Mouse (Mus musculus) frontal cortex, postnatal 10 days (tissue): Measurements from ENCODE around the gene Slc22a18.

Experiments
- DNase-seq, 2 experiments: peaks; one replicate each; pipeline ENCODE4 v3.0.0; 2022; ENCODE audit warnings: low spot score in 2 of 2, mixed read lengths in 1 of 2

Slc22a18 gene

DNA sequence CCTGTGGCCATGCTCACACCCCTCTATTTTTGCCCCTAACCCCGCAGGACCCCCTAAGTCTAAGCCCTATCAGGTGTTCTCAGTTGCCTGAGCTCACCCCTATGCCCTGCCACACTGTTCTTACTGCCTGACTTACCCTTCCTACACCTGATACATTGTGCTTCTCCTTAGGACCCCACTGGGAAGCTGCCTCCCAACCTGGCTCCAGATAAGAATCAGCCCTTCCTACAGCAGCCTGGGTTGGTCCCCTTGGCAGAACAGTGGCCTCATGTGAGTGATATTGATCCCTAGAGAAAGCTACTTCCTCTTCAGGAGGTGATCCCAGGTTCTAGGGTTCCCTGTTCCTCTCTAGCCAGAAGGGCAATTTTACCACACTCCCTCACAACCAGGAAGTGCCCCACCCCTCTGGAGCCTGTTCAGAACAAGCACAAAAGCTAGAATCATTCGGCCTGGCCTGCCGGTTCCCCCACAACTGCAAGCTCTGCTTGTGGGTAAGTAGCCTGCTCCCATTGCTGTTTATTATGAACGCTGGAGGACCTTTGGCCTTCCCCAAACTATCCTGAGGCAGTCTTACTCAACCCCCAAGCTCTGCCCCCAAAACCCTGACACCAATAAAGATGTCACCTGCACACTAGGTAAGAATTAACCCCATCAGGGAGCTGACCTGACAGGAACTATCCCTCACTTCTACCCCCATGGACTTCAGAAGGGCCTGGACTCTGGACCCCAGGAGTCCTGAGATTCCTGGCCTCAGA lies at the start of gene Slc22a18:
Gene Slc22a18 (plus strand): TSS at position 390 of the 755 bp plus-strand sequence.
- DNase-seq = no peak

DNA sequence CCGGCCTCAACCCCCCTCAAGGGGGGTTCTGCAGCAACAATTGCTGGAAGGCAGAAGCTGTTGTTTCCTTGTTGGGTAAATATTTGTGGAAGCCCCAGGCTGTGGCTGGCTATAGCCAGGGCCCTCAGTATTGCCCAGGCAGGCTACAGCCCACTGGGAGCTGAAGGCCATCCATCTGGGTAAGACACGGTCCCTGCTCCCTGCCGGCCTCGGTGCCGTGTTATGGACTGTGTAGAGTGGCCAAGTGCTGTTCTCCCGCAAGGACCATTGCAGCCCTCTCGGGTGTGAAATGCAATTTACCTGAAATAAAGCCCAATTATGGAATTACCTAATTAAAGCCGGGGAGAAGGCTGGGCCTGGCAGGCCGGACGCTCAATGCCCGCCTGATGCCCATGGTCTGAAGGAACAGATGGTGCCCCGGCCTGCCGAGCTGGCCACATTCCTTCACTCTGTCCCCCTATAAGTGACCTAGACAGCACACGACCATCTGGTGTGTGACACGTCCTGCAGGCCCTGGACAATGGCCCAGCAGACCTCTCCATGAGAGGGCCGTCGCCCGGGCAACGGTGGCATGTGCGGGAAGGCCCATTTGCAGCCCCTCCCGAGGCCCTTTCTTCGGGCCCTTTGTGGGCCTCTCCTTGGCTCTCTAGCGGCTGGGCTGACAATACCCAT lies 45.3 kb upstream of the Slc22a18 start:
- DNase-seq = no peak

DNA sequence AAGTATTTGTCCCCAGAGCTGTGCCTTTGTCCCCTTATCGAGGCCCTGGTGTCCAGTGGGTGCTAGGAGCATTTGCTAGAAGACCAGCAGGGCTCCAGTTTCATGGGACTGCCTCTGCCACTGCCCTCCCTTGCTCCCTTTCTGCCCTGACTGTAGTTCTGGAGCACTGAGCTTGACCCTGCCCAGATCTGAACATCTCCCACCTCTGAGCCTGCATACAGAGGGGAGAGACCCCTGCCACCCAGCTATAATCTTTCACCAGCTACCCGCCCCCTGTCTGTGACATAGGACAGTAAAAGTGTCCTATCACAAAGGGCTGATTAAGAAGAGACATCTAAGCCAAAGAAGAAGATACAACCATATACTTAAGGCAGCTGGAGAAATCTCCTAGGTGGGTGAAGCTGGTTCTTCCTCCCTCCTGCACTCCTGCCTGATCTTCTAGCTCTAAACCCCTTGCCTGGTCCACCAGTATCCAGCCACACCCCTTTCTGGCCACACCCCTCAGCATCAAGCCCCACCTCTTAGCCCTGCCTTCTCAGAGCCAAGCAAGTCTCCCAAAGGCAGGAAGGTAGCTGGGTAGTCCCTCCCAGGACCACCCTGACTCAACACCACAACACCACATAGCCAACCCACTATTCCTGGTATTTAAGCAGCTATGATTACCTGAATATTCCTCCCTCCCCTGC lies 44.6 kb upstream of the Slc22a18 start:
- DNase-seq = no peak

DNA sequence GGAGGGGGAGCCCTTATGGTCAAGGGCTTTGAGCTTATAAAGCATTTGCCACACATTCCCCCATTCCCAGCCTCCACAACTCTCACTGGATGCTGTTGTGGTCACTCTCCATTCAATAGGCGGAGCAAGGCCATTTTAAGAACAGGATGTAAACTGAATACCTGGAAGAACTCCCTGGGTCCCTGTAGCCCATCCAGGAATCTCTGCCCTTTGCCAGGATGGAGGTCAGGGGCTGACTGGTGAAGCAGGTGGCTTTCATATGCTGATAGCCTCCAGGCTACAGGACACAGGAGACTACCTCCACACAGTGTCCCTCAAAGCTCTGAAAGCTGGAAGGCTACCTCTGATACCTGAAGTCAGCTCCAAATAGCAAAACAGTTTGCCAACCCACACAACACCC lies 40.9 kb upstream of the Slc22a18 start:
- DNase-seq = no peak

DNA sequence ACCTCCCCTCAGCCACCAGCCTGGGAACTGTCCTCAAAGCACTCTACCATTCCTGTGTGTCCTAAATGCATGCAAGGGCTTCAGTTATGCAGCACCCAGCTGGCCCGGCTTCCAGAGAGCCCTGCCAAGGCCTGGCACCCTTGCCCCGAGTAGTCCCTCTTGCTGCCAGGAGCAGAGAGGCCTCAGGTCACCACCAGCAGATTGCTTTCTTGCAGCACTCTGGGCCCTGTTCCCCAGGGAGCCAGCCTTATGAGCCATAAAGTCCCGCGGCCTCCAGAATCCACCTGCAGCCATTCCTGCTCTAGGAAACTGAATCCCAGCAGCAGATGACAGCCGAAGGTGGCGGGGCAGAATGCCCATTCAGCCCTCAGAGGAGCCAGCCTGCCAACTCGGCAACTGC lies 40.2 kb upstream of the Slc22a18 start:
- no peak for DNase-seq

DNA sequence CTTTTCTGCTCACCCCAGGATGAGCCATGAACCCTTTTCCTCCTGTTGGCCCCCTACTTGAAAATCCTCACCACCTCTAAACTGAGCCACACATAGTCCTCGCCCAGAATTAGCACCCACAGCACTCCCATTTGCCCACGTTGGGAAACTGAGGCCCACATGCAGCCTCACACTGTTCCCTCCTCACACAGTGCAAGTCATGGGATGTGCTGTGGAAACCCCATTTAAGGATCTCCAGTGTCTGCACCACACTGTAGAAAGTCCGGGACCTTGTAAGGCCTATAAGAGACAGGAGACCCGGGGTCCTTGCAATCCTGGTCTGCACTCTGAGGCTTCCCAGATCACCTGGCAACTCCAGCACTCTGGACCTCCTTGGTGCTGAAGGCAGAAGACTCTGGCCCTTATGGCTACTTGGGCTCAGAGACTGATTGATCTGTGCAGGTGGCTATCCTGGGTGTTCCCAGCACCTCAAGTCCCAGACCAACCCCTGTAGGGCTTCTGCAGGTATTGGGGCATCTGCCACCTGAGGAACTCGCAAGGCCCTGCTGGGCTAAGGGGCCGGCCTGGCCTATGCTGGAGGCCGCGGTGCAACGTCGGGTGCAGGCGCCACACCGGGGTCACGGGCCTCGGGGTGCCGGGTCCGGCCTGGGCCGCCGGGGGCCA lies 36.2 kb upstream of the Slc22a18 start:
- no peak for DNase-seq

DNA sequence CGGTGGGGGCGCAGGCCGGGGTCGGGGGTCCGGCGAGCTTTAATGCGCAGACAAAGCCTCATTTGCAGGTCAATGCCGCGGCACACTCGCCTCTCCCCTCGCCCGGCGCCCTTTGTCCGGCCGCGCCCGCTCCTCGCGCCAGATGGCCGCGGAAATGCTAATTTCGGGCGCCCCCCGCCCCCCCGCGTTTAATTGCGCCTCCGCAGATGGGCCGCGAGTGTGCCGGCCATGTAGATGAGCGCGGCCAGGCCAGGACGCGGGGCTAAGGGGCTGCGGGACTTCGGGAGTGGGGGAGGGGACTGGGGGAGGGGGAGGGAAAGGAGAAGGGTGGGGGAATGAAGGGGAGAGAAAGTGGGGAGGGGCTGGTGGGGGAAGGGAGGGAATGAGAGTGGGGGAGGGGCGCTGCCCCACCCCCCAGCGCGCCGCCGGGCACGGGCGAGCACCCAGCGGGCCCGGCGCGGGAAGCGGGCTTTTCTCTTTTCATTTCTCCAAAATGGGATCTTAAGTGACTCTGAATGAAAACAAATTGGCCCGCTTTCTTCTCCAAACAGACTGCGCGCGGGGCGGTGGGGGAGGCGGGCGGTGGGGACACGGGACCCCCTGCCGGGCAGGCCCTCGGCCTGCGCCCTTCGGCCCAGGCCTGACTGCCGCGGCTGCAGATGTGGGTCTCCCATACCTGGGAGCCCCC lies 35.5 kb upstream of the Slc22a18 start:
- no peak for DNase-seq

DNA sequence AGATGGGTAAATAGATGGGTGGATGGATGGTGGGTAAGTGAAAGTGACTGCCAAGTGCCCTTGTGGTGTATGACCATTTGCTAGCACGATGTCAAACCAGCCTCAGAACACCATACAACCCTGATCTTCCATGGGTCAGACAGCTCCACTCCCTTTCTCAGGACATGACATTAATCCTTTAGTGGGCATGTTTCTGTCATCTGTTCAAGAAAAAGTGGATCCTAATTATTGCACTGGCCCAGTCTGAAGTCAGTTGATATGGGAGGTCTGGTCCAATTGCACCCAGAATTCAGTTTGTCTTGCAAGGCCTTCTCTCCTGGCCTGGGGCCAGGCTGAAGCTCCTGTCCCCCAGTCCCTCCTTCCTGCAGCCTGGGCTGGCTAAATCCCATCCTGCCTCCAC lies 34.6 kb upstream of the Slc22a18 start:
- no peak for DNase-seq

DNA sequence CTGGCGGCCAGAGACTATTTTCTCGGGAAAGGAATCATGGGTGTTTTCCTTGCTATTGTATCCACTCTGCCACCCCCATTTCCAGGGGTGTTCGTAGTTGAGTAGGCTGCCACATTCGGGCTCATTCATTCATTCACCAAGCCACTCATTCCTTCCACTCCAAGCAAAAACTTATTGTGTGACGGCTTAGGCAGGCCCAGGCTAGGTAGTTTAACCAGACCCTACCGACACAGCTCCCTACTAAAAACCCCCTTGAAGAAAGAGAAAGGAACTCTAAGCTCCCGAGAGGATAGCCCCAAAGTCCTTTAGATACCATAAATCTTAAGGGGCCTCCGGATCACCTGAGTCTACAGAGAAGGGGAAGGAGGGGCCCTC lies 29.0 kb upstream of the Slc22a18 start:
- no peak for DNase-seq

DNA sequence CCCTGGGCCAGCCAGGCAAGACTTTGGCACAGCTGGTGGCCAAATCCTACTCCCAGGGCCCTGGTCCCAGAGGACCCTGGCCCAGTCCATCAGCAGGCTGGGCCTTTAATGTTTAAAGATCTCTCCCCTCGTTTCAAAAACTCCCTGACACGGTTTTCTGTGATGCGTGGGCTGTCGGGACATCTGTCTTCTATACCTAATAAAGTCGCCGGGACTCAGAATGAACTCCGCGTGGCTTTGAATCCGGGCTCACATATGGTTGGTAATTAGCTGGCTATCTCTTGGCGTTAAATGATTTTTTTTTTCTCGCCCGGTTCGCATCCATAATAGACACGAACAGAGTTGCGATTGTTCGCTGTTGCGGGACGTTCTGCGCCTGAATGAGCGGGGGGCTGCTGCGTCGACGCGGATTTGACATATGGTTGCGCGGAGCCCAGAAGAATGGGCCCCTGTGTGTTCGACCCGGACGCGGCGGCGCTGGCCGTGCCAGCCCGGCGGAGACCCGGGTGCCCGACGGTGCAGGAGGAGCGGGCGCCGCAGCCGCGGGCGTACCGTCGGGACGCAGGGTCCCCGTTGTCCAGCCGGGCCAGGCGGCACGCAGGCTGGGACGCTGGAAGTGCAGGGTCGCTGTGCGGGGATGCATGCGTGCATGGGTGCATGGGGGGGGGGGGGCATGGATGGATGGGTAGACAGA lies 28.4 kb upstream of the Slc22a18 start:
- DNase-seq = no peak

DNA sequence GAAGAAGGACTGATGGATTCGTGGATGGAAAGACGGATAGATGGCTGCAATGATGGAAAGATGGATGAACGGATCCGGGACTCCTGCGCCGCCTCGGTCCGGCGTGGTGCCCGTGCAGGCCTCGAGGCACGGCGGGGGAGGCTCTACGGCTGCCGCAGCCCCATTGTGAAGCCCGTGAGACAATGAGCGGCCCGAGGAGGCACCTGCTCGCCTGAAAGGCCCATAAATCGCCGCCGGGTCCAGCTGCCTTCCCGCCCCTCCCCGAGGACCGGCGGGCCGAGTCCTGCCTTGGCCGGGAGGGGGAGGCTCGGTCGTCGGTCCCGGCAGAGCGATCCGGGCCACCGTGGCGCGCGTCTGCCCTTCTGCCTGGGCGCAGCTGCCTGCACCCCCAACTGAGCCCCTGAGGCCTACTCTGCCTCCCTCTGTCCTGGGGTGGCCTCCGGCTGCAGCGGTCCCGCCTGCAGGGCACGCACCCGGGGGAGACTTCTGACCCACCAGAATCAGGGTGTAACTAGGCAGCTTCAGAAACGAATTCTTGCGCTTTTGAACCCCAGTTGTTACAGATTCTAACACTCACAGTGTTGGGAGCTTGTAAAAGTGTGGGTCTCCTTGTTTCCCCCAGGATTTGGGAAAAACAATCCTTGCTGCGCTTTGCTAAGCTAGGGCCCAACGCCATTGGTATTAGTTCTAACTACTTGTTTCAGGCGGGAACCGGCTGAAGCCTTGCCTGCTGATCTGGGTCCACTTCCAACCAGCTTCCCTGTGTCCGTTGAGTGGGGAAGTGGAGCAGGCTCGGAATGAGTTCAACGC lies 27.7 kb upstream of the Slc22a18 start:
- DNase-seq = no peak

DNA sequence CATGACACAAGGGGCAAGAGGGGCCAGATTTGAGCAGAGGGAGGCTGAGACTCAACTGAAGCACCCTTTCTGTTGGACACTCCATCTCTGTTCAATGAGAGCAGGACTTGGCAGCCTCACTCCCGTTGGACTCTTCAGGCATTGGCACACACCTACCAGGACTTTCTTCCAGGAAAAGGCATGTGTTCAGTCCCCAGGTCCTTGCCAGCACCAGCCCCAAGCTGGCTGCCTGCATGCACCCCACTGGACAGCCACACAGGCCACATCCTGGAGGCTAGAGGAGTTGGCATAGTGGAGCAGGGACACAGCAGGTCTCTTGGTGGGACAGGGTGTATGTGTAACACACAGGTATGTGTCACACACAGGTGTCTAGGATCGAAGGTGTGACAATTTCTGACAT lies 26.4 kb upstream of the Slc22a18 start:
- no peak for DNase-seq

DNA sequence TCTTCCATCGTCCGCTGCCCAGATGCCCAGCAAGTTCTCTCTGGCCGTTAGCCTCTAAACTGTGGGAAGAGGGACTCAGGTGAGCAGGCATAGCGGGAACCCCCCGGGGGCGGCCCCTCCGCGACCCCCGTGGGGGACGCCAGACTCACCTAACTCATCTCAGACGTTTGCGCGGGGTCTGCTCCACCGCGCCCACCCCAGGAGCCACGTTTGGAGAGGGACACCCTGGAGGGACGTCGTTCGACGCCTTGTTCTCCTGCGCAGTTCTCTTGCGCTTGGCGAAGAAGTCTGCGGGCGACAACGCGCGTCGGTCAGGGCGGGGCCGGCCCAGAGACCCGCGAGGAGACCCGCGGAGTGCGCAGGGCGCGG lies 14.6 kb upstream of the Slc22a18 start:
- DNase-seq = no peak

DNA sequence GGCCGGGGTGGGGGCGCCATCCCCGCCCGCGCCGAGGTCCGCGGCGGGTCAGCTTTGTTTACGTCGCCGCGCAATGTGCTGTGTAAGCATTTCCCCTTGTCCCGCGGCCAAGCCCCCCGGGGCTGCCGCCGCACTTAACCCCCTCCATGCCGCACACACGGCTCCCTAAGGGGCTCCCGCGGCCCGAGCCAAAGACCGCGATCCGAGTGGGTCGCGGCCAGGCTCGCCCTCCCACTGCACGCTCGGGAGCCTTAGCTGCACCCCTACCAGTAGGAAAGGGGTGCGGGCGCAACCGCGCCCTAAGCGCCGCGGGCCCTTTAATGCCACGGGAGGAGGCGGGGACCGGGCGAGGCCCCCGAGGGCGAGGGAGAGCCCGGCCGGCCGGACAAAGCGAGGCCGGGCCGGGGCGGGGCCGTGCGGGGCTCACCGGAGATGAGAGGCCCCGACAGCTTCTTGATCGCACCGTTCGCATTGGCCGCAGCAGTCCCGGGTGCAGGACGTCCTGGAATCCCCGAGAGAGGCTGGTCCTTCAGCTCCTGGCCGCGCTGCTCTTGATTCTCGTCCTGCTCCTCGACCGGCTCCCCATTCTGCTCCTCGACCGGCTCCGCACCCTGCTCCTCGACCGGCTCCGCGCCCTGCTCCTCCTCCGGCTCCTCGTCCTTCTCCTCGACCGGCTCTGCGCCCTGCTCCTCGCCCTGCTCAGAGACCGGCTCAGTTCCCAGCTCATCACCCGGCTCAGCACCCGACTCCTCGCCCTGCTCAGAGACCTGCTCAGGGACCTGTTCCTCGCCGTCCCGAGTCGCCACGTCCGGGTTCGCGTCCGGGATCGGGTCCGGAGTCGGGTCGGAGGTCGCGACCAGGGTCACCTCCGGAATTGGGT lies 14.0 kb upstream of the Slc22a18 start:
- DNase-seq = no peak

DNA sequence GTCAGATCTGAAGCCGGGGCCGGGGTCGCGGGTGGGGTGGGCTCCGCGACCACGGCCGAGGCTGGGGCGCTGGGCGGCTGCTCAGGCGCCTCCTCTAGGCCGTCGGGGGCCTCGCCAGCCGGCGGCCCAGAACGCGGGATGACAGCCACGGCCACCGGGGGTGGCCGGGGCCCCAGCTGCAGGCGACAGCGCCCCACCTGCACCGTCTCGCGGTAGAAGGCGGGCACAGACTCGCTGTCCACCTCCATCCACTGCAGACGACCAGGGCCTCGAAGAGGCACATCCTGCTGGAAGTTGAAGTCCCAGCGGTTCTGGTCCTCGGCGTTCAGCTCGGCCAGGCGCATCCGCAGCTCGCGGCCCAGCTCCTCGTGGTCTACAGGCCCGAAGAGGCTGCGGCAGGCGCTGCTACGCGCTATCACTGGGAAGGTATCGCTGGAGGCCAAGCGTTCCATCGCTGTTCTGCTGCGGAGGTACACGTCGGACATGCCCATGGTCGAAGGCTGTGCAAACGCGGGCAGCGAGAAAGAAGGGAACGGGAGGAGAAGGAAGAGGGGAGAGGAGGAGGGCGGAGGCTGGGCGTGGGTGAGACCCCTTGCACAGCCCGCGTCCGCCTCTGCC lies 13.2 kb upstream of the Slc22a18 start:
- no peak for DNase-seq

DNA sequence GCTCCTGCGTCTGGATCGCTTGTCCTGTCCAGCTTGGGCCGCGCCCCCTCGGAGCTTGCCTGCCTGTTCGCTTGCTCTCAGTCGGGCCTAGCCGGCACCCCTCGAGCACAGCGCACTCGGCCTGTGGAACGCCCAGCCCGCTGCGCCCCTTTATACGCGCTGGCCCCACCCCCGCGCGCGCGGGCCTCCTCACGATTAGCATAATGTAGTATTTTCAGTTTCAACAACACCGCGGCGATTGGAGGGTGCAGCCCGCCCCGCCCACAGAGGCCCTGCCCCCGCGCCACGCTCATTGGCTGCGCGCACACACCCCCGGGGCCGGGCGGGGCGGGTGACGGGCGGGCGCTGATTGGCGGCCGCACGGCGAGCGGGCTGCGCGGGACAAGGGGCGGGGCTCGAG lies 12.7 kb upstream of the Slc22a18 start, which contains the start of gene Cdkn1c:
Gene Cdkn1c (minus strand): TSS at position 177 of the 400 bp plus-strand sequence.
- DNase-seq = peak; percentile 77 to 80

DNA sequence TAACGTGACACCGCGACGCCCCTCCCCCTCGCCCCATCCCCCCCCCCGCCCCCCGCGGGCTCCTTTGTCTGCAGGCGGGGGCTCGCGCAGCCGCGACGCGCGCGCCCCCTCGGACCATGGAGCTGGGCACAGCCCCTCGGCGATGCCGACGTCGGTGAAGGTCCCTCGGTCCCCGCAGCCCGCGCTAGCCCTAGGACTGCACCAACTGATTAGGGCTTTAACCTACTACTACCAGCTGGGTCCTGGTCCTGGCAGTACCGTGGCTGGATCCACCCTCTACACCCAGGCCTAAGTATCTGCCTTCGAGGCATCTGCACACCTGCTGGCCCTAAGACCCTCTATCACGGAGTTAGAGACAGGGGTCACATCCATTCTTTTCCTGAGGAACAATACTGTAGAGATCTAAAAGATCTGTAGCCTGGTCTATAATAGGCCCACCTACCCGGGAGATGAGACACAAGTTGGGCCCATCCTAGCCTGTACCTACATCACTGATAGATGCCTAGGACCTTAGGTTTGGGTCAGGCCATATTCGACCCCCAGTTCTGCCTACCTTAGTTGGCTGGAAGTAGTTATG lies 12.2 kb upstream of the Slc22a18 start:
- DNase-seq = no peak

DNA sequence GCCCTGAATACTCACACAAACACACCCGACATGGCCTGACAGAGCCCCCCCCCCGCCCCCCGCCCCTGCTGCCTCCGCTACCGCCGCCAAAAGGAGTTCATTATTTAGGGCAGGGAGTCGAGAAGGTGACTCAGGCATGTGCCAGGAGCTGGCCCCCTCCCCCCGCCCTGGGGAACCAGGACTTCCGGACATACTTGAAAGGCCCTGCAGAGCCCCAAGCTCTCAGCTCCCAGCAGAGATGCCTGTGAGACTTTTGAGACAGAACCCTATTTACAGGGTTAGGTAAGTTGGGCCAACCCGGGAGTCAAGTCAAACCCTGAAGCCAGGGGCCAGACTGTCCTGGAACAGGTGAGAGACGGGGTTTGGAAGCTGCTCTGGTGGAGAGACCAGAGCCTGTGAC lies 11.6 kb upstream of the Slc22a18 start:
- no peak for DNase-seq

DNA sequence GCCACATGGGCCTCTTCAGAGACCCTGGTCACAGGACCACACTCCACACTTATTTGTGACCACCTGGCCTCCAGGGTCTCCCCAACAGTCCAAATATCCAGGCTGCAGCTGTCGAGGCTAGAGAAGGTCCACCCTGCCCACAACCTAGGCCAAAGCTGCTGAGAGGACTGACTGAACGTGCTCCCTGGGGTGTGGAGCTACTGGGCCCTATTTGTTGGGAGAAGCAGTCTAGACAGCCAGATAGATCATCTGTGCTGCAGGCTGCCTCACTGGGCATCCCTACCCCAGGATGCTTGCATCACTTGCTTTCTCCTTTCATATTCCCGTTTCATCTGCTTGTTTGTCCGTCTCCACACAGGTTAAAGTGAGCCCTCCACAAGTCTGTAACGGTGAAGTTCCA lies 11.0 kb upstream of the Slc22a18 start:
- no peak for DNase-seq
